Mouse (Mus musculus) thymus, adult 2 months (tissue): ENCODE measurements at regions not wholly inside any gene's neighbourhood (a gene's known extent, or its start where the extent isn't known, plus 50 kb on each side); places are given as distances from the start of the nearest gene placed in this dataset.

Experiments used
- CTCF ChIP-seq: fragments of 200-500 bp; IDR thresholded peaks from 2 replicates; pipeline ENCODE4 v1.5.1; 2012; ENCODE audit warnings: mild to moderate bottlenecking, control low read depth, low read length, moderate library complexity, borderline replicate concordance; ENCODE audit not compliant: control insufficient read depth, poor library complexity, insufficient read depth; ENCODE audit errors: extremely low read depth
- POLR2A ChIP-seq: fragments of 200-500 bp; IDR thresholded peaks from 2 replicates; pipeline ENCODE4 v1.6.1; 2012; ENCODE audit warnings: mild to moderate bottlenecking, low read length, control low read depth, moderate library complexity; ENCODE audit not compliant: control insufficient read depth, poor library complexity, insufficient read depth; ENCODE audit errors: extremely low read depth

DNA sequence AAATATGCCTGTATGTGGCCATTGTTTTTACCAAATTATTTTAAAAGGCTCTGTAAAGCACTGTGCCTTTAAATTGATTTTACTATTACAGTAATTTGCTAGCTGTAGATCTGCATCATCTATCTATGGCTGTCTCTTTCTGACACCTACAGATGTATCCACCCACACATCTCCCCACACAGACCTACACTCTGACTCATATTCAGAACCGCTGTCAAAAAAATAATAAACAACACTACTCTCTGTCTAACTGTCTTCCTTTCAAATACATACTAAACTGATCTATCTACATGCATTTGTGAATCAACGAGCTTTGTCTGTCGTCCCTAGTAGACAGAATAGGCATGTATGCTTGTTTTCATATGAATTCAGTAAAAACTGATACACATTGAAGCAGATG is 130.6 kb upstream of the Gls start:
- TF ChIP-seq CTCF, result no peak
- TF ChIP-seq POLR2A, result no peak
